8 mouse cellular contexts compared by ENCODE assay signal in genomic region chr13:101801372-101802186, GRCm38 (mm10). TPM values are rescaled to one million over a fixed set of nuclear protein-coding genes. Genes with fewer than 3 reads are reported as not detected.
A peak's percentile ranks its signal among the peaks of the same experiment; 100 is the strongest.
DNase-seq lines count a peak whose midpoint lies in the region; ATAC-seq lines count a peak whose summit lies in the region.

No protein-coding gene starts in this region.

- peaks cover 6% of the 10 kb centered on the region; the same call in 1 of the 2 replicates for H3K4me1 ChIP-seq in hindbrain, embryonic 16.5 days (ENCODE audit: control insufficient read depth, insufficient read depth, low read depth, low read length)

- no peaks in the 10 kb centered on the region for H3K9me3 ChIP-seq in hindbrain, embryonic 16.5 days (ENCODE audit: control insufficient read depth, low read length)

- no peaks in the 10 kb centered on the region for H3K36me3 ChIP-seq in hindbrain, embryonic 16.5 days (ENCODE audit: control insufficient read depth, insufficient read depth, low read length)

- peak overlapping the region; percentile 60 for H3K4me2 ChIP-seq in hindbrain, embryonic 16.5 days (ENCODE audit: low read length)

- ATAC-seq in common myeloid progenitor, adult 5-6 weeks (replicated peaks; ENCODE audit: low read depth, poor library complexity, severe bottlenecking) = peak; percentile 58
- peak; percentile 94 for ATAC-seq in hindbrain, embryonic 16.5 days

- H3K27me3 ChIP-seq in hindbrain, embryonic 16.5 days (replicated peaks; ENCODE audit: control insufficient read depth, insufficient read depth, low read length) = no peaks in the 10 kb centered on the region

- DNase-seq in ZHBTc4 (ENCODE audit: low read depth, low spot score) = peak; percentile 95
- peak; percentile 28 to 50 for DNase-seq in gastrocnemius, adult 8-10 months (ENCODE audit: low spot score in 2 of 2)
- peak; percentile 69 to 76 for DNase-seq in layer of hippocampus, postnatal 36 days
- DNase-seq in lung, postnatal 10 days = peak; percentile 83
- peak; percentile 57 for DNase-seq in ovary, postnatal 14 days (ENCODE audit: low spot score)
- DNase-seq in urinary bladder, postnatal 14 days (ENCODE audit: low spot score) = peak; percentile 69

- peak overlapping the region; percentile 59 for H3K9ac ChIP-seq in hindbrain, embryonic 16.5 days (ENCODE audit: low read depth, low read length)

- 1% methylated on average over 40 of the region's 41 CpGs for WGBS in hindbrain, embryonic 16.5 days

- H3K27ac ChIP-seq in hindbrain, embryonic 16.5 days (ENCODE audit: low read depth, low read length) = peak overlapping the region; percentile 48

- peak overlapping the region; percentile 43 for H3K4me3 ChIP-seq in hindbrain, embryonic 16.5 days (ENCODE audit: low read length)

RNA-seq across cellular contexts. Expression of gene Pik3r1, which starts 33.6 kb away (rescaled TPM):
- total RNA-seq in common myeloid progenitor, adult 5-6 weeks (2017) = 114 and 116 TPM in 2 replicates
- total RNA-seq in gastrocnemius, adult 8-10 months (2022) = 10 to 100 TPM; 17.8 to 64.2 (median 20.3) TPM
- polyA plus RNA-seq in hindbrain, embryonic 16.5 days (2015; fragmentation: Nextera tagmentation; extraction: Ambion mirVana) = 51.3 and 51.6 TPM in 2 replicates
- total RNA-seq in layer of hippocampus, postnatal 36 days (2021) = 10 to 100 TPM; 81.9 to 94.1 TPM

Comparison
In these comparisons a context has a peak if more than half of its experiments do, and no peak if none do; other contexts are left out.
1. Peak in every context shown above with its lines: DNase-seq, ATAC-seq, H3K4me3 ChIP-seq and H3K27ac ChIP-seq.
2. DNase-seq: peak in every context shown above with its lines; median percentile 95 in ZHBTc4; 83 in lung, postnatal 10 days; 72 in layer of hippocampus, postnatal 36 days; 69 in urinary bladder, postnatal 14 days; 57 in ovary, postnatal 14 days; 39 in gastrocnemius, adult 8-10 months.